Mouse (Mus musculus) heart, postnatal 0 days (tissue): ENCODE measurements around the gene Ak8. TPM values are rescaled to one million over a fixed set of nuclear protein-coding genes. Genes with fewer than 3 reads are reported as not detected.

Experiments used
- ATAC-seq: fragments of 200-750 bp; cut with Nextera tagmentation; 2 replicates; pipeline ENCODE4 v1.8.0; 2017; ENCODE audit warnings: low read depth, moderate number of reproducible peaks, moderate library complexity; ENCODE audit not compliant: insufficient read depth
- DNase-seq: peaks from one replicate; pipeline ENCODE4 v3.0.0-alpha.2; 2016; ENCODE audit warnings: low spot score
- H3K27ac ChIP-seq: fragments of 300-500 bp; sonication (generic); 2 replicates; pipeline ENCODE4 v1.5.1; 2014; ENCODE audit warnings: low read depth, mild to moderate bottlenecking
- H3K27me3 ChIP-seq: fragments of 300-500 bp; sonication (generic); 2 replicates; pipeline ENCODE4 v1.6.1; 2014; ENCODE audit warnings: low read length, mixed read lengths; ENCODE audit not compliant: control insufficient read depth, insufficient read depth
- H3K36me3 ChIP-seq: fragments of 300-500 bp; sonication (generic); replicated peaks from 2 replicates; pipeline ENCODE4 v1.6.1; 2014; ENCODE audit warnings: low read length, mixed read lengths; ENCODE audit not compliant: control insufficient read depth, insufficient read depth
- H3K4me1 ChIP-seq: fragments of 300-500 bp; sonication (generic); 2 replicates; pipeline ENCODE4 v1.6.1; 2014; ENCODE audit warnings: antibody characterized with exemption; ENCODE audit not compliant: control insufficient read depth, insufficient read depth
- H3K4me2 ChIP-seq: fragments of 300-500 bp; sonication (generic); 2 replicates; pipeline ENCODE4 v1.6.1; 2014; ENCODE audit warnings: low read depth, mild to moderate bottlenecking, low read length, moderate library complexity
- H3K4me3 ChIP-seq: fragments of 300-500 bp; sonication (generic); 2 replicates; pipeline ENCODE4 v1.5.1; 2014; ENCODE audit warnings: low read depth, low read length
- H3K9ac ChIP-seq: fragments of 300-500 bp; sonication (generic); replicated peaks from 2 replicates; pipeline ENCODE4 v1.6.1; 2014; ENCODE audit warnings: low read depth, low read length, mixed read lengths
- H3K9me3 ChIP-seq: fragments of 300-500 bp; sonication (generic); replicated peaks from 2 replicates; pipeline ENCODE4 v1.6.1; 2016; ENCODE audit warnings: low read length; ENCODE audit not compliant: control insufficient read depth
- CTCF ChIP-seq: IDR thresholded peaks from 2 replicates; pipeline ENCODE4 v1.5.1; 2016; ENCODE audit warnings: antibody characterized with exemption, control low read depth, low read depth
- EP300 ChIP-seq: IDR thresholded peaks from 2 replicates; pipeline ENCODE4 v1.6.1; 2016; ENCODE audit warnings: antibody characterized with exemption, low read depth
- WGBS: fragments of 180-500 bp; shearing (Covaris S2); extraction: QIAGEN DNeasy Blood & Tissue Kit; methylation state at CpG from one replicate; pipeline ENCODE4 v1.1.7; 2014; 5-methylcytosine and 5-hydroxymethylcytosine counted together
- polyA plus RNA-seq: library from polyadenylated mRNA; unstranded; fragments of >200 nt; fragmentation: Nextera tagmentation; extraction: Ambion mirVana; gene quantifications from 2 replicates; pipeline ENCODE4 v1.2.1, GENCODE M21; 2015
- total RNA-seq: library from RNA; depleted of rRNA; stranded (reverse); fragments of >200 nt; gene quantifications from 2 replicates; pipeline ENCODE4 v1.2.3, GENCODE M21; 2014; ENCODE audit warnings: low replicate concordance

Ak8 gene
- total and polyA plus RNA-seq, 2 experiments from 2014 or later, result 0.37 TPM; not detected in 1

DNA sequence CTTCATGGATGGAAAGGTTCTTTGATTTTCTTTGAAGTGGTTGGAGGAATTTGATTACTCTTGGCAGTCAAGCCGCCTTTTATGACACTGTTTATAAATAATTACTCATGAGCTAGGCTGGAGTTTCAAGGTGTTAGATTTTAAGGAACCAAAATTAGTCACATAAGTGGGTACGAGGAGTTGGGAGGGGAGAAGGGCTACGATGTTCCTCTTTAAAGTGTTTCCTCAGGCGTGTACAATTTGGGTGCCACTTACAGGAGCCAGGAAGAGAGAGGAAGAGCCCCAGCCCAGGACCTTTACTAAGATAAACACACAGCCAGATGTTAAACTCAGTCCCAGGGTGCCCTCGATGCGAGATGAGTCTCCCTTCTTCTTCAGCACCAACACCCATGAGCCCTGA lies 6.8 kb downstream of the Ak8 start:
- Histone ChIP-seq H3K9ac (no peak overlapping the region), H3K27ac (no peak overlapping the region), H3K4me3 (no peak overlapping the region), H3K27me3 (no peaks in the 10 kb centered on the region), H3K4me2 (no peak overlapping the region), H3K9me3 (no peaks in the 10 kb centered on the region), H3K4me1 (no peaks in the 10 kb centered on the region), H3K36me3 (no peaks in the 10 kb centered on the region)
- ATAC-seq, result no peak
- WGBS, result 58% methylated on average over 6 of the region's 6 CpGs
- DNase-seq, result no peak
- no peak for TF ChIP-seq EP300
- TF ChIP-seq CTCF, result no peak

DNA sequence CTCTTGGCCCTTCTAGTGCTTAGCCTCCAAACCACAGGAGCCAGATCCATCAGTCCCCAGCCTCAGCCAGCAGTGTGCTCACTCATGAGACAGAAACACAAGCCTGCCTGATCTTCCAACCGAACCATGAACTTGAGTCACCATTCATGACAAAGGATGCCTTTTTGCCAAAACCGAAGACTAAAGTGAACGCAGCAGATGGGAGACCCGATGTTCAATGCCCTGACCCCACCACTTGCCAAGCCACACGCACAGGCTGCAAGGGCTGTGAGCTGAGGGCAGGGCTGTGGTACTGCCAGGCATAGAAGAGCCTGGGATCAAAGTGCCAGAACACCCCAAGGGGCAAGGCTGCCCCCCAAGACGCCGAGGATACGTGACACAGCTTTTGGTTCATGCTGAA lies 13.1 kb downstream of the Ak8 start:
- ATAC-seq, result no peak
- H3K27ac ChIP-seq, result no peak overlapping the region

DNA sequence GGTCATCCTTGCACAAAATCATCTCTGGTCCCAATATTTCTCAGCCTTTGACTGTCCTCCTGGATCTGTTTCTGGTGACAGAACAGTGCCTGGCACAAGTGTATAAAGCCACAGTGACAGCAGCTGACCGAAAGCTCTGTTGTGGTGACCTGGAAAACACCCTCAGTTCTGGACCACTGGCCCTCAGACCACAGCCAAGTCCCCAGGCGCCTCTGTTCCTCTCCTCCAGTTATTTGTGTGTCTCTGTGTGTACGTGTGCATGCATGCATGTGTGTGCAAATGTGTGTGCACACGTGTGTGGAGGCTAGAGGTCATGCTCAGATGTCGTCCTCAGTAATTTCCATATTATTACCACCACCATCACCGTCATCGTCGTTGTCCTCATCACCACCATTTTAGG lies 22.5 kb downstream of the Ak8 start:
- H3K9me3 ChIP-seq, result no peaks in the 10 kb centered on the region
- H3K27me3 ChIP-seq, result no peaks in the 10 kb centered on the region
- H3K4me2 ChIP-seq, result no peak overlapping the region
- no peak overlapping the region for H3K27ac ChIP-seq
- no peak for ATAC-seq
- TF ChIP-seq CTCF (no peak), EP300 (no peak)
- no peak for DNase-seq
- H3K4me1 ChIP-seq, result no peaks in the 10 kb centered on the region
- 82% methylated on average over 8 of the region's 8 CpGs for whole genome bisulfite sequencing
- no peaks in the 10 kb centered on the region for H3K36me3 ChIP-seq
- H3K4me3 ChIP-seq, result no peak overlapping the region
- H3K9ac ChIP-seq, result no peak overlapping the region

More for the DNA sequence above, 13.1 kb downstream of the Ak8 start:
- no peak for TF ChIP-seq EP300
- no peak for TF ChIP-seq CTCF
- Histone ChIP-seq H3K9ac (no peak overlapping the region), H3K4me2 (no peak overlapping the region), H3K4me1 (no peaks in the 10 kb centered on the region), H3K9me3 (no peaks in the 10 kb centered on the region), H3K4me3 (no peak overlapping the region), H3K36me3 (no peaks in the 10 kb centered on the region), H3K27me3 (no peaks in the 10 kb centered on the region)
- WGBS, result 86% methylated on average over 8 of the region's 8 CpGs
- no peak for DNase-seq

DNA sequence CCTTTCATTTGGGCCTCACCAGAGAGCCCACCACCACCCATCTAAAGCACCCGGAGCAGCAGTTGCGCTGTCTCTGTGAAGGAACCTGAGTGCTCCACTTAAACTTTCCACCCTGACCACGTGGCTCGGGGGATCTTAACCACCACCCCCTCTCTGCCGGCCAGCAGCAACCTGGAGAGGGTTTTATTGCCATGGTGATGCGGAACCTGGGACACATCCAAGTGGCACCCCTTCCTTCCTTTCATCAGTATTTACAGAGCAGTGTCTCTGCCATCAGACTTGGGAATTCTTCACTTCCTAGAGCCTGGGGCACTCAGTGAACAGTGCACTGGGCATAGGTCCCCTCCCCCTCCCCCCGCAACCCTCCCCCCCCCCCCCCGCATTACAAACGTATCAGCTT lies 23.9 kb downstream of the Ak8 start:
- no peak overlapping the region for H3K27ac ChIP-seq
- no peaks in the 10 kb centered on the region; the same call in 1 of the 2 replicates for H3K27me3 ChIP-seq
- DNase-seq (no peak), ATAC-seq (no peak)
- H3K4me2 ChIP-seq, result no peak overlapping the region
- WGBS, result 43% methylated on average over 9 of the region's 9 CpGs
- no peak for TF ChIP-seq CTCF
- TF ChIP-seq EP300, result no peak
- H3K4me1 ChIP-seq, result no peaks in the 10 kb centered on the region
- H3K9ac ChIP-seq, result no peak overlapping the region
- H3K36me3 ChIP-seq, result no peaks in the 10 kb centered on the region
- no peak overlapping the region for H3K4me3 ChIP-seq
- H3K9me3 ChIP-seq, result no peaks in the 10 kb centered on the region

DNA sequence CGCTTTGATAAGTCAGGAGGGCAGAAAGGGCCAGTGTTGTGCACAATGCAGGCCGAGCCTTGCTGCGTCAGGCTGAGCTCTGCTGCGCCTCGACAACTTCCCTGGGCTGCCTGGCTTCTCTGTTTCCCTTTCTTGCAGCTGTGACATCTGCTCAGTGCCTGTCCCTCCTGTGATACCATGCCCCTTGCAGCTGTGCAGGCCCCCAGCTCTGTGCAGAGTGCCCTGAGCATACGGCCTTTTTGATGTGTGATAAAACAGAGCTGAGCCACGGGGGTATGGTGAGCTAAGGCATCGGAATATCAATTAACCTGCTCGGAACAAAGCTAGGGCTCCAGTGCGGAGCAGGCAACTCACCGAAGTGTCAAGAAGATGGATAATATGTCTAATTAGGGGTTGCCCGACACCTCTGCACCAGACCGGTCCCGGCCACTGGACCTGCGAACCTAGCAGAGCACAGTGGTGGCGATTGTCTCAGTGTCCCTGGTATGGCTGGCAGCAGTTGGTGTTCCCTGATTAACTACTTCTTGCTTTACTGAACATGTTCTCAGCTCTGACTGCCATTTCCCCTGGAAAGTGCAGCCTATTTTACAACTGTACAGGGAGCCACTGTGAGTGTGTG lies 27.9 kb downstream of the Ak8 start:
- DNase-seq (no peak), ATAC-seq (no peak)
- no peak overlapping the region for H3K4me3 ChIP-seq
- 45% methylated on average over 16 of the region's 16 CpGs for WGBS
- H3K4me2 ChIP-seq, result no peak overlapping the region
- no peaks in the 10 kb centered on the region; the same call in 1 of the 2 replicates for H3K27me3 ChIP-seq
- H3K36me3 ChIP-seq, result no peaks in the 10 kb centered on the region
- H3K9me3 ChIP-seq, result no peaks in the 10 kb centered on the region
- no peak overlapping the region for H3K27ac ChIP-seq
- TF ChIP-seq EP300 (no peak), CTCF (no peak)
- no peak overlapping the region for H3K9ac ChIP-seq
- H3K4me1 ChIP-seq, result no peaks in the 10 kb centered on the region

DNA sequence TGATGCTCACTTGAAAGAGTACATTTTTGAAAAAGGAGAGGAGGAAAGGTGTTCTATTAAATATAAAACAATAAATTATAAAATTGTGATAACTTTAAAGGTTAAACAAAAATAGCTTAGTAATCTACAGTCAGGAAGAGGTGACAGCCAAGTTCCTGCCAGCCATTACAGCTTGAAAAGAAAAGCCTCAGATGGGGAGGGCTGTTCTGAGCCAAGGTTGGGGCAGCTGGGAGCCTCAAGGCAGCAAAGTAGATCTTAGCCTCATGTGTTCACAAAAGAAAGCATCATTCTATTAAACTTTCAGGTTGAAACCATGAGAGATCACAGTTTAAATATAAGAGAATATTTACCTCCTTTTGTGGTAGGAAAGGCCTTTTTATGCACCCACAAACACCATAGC lies 30.7 kb downstream of the Ak8 start:
- Histone ChIP-seq H3K36me3 (no peaks in the 10 kb centered on the region), H3K4me3 (no peak overlapping the region), H3K27ac (no peak overlapping the region), H3K4me2 (no peak overlapping the region), H3K4me1 (no peaks in the 10 kb centered on the region), H3K27me3 (no peaks in the 10 kb centered on the region; the same call in 1 of the 2 replicates), H3K9ac (no peak overlapping the region), H3K9me3 (no peaks in the 10 kb centered on the region)
- ATAC-seq (no peak), DNase-seq (no peak)
- TF ChIP-seq CTCF (no peak), EP300 (no peak)
